Mouse (Mus musculus) embryonic fibroblast, embryonic 13.5 days (primary cell): ENCODE measurements at regions not wholly inside any gene's neighbourhood (a gene's known extent, or its start where the extent isn't known, plus 50 kb on each side); places are given as distances from the start of the nearest gene placed in this dataset.

Experiments
- H3K27ac ChIP-seq: 2 replicates; pipeline ENCODE4 v1.5.1; 2012; ENCODE audit warnings: low read length, control low read depth, inconsistent platforms; ENCODE audit not compliant: insufficient read depth
- H3K4me1 ChIP-seq: 2 replicates; pipeline ENCODE4 v1.6.1; 2011; ENCODE audit warnings: low read length; ENCODE audit not compliant: control insufficient read depth, insufficient read depth
- H3K4me3 ChIP-seq: 2 replicates; pipeline ENCODE4 v1.5.1; 2011; ENCODE audit warnings: mild to moderate bottlenecking, control low read depth, low read length; ENCODE audit not compliant: insufficient read depth
- CTCF ChIP-seq: IDR thresholded peaks from 2 replicates; pipeline ENCODE4 v1.5.1; 2011; ENCODE audit warnings: mild to moderate bottlenecking, control low read depth, low read length, moderate library complexity, borderline replicate concordance; ENCODE audit not compliant: insufficient read depth
- POLR2A ChIP-seq: IDR thresholded peaks from 2 replicates; pipeline ENCODE4 v1.6.1; 2011; ENCODE audit warnings: low read depth, mild to moderate bottlenecking, control low read depth, low read length, moderate library complexity

DNA sequence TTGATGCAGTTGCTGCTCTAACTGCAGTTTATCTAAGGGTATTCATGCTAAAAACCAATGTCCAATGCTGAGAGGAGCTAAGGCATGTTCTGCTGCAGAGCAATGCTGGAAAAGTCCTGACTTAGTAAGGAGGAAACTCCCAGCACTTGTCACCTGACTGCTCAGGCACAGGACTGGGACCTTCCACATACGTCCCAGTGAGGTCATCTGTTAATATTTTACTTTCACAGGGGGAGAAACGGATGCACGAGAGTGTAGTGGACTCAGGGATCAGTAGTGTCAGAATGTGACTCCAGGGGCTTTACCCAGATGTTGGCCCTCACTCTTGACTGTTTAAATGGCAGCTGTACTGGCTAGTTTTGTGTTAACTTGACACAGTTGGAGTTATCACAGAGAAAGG is 231.5 kb upstream of the Eef2kmt start:
- Histone ChIP-seq H3K27ac (no peak overlapping the region), H3K4me1 (no peaks in the 10 kb centered on the region)
- TF ChIP-seq CTCF (no peak), POLR2A (no peak)

DNA sequence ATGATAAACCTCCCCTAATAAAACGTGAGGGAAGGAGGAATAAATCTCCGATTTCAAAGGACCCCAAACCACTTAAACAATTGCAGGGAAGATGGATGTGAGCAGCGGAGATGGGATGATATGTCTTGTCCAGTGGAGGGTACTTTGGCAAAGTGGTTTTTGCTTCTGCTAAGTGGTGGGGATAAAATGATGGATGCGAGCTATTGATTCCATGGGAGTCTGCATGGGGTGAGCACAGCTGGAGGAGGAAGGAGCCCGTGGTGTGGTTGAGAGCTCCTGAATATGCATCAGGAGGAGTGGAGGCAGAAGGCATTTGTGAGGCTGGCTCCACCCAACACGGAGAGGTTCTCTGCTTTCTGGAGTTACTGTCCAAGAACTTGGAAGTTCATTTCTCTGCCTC is 227.6 kb upstream of the Eef2kmt start:
- TF ChIP-seq CTCF, result no peak
- no peak for TF ChIP-seq POLR2A
- Histone ChIP-seq H3K4me3 (no peak overlapping the region), H3K4me1 (no peaks in the 10 kb centered on the region), H3K27ac (no peak overlapping the region)

More for the DNA sequence above, 231.5 kb upstream of the Eef2kmt start:
- H3K4me3 ChIP-seq, result no peak overlapping the region

DNA sequence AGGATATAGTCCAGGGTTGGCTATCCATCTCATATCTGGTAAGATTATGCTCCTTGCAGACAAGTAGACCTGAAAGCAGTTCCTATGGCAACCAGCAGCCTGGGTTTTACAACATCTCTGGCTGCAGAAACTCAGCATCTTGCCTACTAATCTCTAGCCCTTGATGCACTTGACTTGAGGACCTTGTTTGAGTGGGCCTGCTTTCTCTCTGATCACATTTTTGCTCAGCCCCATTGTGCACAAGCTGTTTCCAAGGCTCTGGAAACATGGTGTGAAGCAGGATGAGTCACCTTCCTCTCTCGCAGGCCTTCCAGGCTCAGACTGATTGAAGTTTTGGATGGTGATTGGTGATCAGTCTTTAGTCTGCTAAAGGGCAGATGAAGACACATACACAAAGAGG is 224.4 kb upstream of the Eef2kmt start:
- Histone ChIP-seq H3K4me1 (no peaks in the 10 kb centered on the region), H3K27ac (no peak overlapping the region), H3K4me3 (no peak overlapping the region)
- no peak for TF ChIP-seq CTCF
- no peak for TF ChIP-seq POLR2A

DNA sequence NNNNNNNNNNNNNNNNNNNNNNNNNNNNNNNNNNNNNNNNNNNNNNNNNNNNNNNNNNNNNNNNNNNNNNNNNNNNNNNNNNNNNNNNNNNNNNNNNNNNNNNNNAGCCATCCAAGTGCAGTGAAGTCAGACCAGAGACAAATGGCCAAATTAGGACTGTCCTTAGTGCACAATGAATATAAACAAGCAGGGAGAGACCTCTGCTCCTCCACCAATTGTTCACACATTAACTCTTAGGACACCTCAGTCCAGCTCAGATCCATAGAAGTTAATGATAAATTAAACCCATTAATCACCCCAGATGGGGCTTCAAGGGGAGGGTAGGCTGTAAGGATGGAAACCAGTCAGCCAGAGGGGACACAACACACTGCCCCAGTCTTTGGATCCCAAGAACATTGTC is 223.2 kb upstream of the Eef2kmt start:
- H3K4me1 ChIP-seq, result no peaks in the 10 kb centered on the region
- H3K4me3 ChIP-seq, result no peak overlapping the region
- TF ChIP-seq CTCF (no peak), POLR2A (no peak)
- no peak overlapping the region for H3K27ac ChIP-seq

DNA sequence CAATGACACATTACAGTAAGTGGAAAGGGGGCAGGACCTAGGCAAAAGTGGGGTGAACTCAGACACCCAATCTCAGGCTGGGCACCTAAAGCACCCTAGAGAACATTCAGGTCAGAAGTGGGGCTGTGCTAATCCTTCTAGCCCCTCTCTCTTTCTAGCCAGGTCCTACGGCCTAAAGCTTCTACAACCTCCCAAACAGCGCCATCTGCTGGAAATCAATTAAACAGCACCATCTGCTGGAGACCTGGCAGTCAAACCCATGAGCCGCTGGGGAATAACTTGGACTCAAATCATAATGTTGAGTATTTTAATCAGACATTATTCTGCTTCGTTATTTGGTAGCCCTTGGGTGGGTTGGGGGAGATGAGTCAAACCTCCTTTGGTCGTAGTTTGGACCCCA is 215.5 kb upstream of the Eef2kmt start:
- no peak for TF ChIP-seq CTCF
- no peak for TF ChIP-seq POLR2A
- no peaks in the 10 kb centered on the region for H3K4me1 ChIP-seq
- H3K4me3 ChIP-seq, result no peak overlapping the region
- no peak overlapping the region for H3K27ac ChIP-seq

DNA sequence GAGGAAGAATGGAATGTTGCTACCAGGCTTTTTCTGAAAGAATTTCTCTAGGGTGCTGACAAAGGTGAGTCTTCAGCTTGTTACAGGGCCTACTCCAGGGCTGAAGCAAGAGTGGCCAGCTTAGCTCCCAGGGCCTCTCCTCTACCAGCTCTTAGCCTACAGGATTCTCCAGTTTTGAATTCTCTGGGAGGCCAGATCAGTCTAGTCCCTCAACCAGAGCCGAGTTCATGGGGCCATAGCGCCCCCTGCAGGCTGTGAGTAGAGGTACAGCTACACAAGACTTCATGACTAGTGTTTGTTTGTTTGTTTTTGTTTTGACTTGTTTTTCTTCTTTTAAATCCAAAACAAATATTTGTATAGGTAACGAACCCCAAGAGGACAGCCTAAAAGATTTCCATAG is 211.8 kb upstream of the Eef2kmt start:
- Histone ChIP-seq H3K4me3 (no peak overlapping the region), H3K27ac (no peak overlapping the region), H3K4me1 (no peaks in the 10 kb centered on the region)
- TF ChIP-seq CTCF, result peak; percentile 28; the same call in 1 of the 2 replicates
- TF ChIP-seq POLR2A, result no peak

DNA sequence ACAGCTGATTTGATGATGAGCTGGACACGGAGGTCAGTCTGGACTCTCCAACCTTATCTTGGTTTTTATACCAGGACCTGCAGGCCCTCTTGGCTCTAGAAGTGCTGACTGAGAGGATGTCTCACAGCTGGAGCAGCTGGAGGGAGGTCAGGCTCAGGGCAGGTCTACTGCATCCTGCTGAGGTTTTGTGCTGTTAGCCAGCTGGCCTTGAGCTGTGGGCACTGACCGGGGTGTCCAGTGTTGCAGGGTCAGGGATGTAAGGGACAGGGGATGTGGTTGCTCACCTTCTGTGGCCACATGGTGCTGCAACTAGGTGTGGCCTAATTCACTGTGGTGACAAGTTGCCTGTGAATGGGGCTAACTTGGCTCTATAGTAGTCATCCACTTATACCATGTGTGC is 211.0 kb upstream of the Eef2kmt start:
- H3K4me1 ChIP-seq, result no peaks in the 10 kb centered on the region
- no peak overlapping the region for H3K4me3 ChIP-seq
- H3K27ac ChIP-seq, result no peak overlapping the region
- TF ChIP-seq POLR2A, result no peak
- TF ChIP-seq CTCF, result no peak

DNA sequence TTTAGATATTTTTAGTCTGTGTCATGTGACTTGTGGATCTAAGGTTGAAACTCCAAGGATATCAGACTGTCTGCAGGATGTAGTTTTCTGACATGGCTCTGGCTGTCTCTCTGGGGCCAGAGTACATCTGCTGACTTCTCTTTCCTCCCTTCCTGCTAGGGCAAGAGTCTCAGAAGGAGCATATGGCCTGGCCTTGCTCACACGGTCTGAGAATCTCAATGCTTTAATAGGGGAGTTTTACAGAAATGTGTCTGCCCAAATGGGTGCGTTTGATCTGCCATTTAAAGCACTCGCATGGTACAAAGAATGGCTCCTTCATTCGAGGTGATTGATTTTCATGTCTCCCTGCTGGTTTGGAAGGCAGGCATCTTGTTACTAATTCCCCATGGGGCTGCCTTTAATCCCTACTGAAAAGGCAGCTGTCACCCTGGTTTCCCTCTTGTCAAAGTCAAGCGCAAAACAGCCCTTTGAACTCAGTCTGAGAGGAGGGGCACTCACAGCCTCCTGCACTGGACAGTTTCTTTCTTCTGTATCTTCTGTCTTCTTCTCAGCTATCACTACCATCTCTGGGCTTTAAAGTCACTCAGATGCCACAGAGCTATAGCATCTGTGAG is 199.7 kb upstream of the Eef2kmt start:
- no peaks in the 10 kb centered on the region for H3K4me1 ChIP-seq
- H3K4me3 ChIP-seq, result no peak overlapping the region
- no peak for TF ChIP-seq CTCF
- no peak for TF ChIP-seq POLR2A
- no peak overlapping the region for H3K27ac ChIP-seq

DNA sequence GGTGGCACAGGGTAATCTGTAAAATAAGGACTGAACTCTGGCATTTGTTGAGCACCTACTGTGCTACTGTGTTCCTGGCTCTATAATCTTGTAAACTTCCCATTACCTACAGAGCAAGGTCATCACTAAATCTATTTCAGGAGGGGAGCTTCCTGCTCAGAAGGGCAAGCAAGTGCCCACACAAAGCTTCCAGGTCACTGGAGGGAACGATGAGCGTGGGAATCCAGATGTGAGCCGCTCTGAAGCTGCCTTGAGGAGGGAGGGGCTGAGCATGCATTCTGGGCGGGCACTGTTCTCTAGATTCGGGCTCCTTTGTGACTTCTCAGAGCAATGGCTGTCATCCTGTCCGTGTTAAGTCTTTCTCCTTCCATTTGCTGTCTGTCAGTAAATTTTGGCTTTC is 198.5 kb upstream of the Eef2kmt start:
- no peak for TF ChIP-seq POLR2A
- no peak for TF ChIP-seq CTCF
- no peak overlapping the region for H3K4me3 ChIP-seq
- H3K27ac ChIP-seq, result no peak overlapping the region
- no peaks in the 10 kb centered on the region for H3K4me1 ChIP-seq

DNA sequence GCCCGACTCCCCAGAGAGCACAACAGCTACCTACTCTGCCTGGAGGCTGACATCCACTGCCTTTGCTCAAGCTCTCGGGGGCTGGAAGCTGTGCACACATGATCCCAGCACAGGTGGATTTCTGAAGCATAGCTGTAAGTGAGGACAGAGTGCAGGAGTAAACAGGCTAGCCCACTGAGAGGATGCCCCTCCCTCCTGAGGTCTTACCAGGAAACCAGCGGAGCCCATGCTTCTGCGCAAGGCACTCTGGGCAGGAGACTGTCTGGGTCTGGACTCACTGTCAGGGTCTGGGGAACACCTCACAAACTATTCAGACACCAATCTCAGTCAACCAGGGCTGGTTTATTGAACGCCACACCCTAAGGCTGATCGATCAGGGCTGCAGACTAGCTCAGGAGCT is 197.2 kb upstream of the Eef2kmt start:
- H3K4me3 ChIP-seq, result no peak overlapping the region
- no peak overlapping the region for H3K27ac ChIP-seq
- no peak for TF ChIP-seq CTCF
- no peak for TF ChIP-seq POLR2A
- H3K4me1 ChIP-seq, result no peaks in the 10 kb centered on the region

DNA sequence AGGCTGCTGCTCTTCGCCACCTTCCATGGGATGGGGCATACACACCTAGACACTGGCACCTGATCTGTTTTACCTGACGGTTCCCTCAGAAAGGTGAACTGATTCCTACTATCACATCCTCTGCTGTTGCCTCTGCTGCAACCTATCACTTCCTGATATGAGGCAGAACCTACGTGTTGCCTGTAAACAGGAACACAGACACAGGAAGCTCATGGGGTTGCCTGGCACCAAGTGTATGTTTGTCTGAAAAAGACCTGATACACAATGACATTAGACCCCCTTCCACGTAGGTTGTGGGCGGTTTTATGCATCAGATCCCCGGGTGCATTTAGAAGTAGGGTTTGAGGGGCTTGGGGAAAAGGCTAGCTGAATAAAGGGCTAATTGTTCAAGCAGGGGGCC is 190.0 kb upstream of the Eef2kmt start:
- Histone ChIP-seq H3K27ac (no peak overlapping the region), H3K4me1 (no peaks in the 10 kb centered on the region), H3K4me3 (no peak overlapping the region)
- no peak for TF ChIP-seq POLR2A
- TF ChIP-seq CTCF, result no peak
